Mouse (Mus musculus) stomach, embryonic 15.5 days (tissue): ENCODE data around the gene Rtl10. TPM values are rescaled to one million over a fixed set of nuclear protein-coding genes. Genes with fewer than 3 reads are reported as not detected.
A peak's percentile ranks its signal among the peaks of the same experiment; 100 is the strongest.

Experiments used
- ATAC-seq: fragments of 200-750 bp; cut with Nextera tagmentation; 2 replicates; pipeline ENCODE4 v1.8.0; 2017; ENCODE audit warnings: low read depth, moderate number of reproducible peaks, moderate TSS enrichment; ENCODE audit not compliant: insufficient read depth, low FRiP score
- H3K27ac ChIP-seq: fragments of 300-500 bp; sonication (generic); 2 replicates; pipeline ENCODE4 v1.5.1; 2015; ENCODE audit warnings: mild to moderate bottlenecking, inconsistent platforms
- H3K27me3 ChIP-seq: fragments of 300-500 bp; sonication (generic); replicated peaks from 2 replicates; pipeline ENCODE4 v1.6.1; 2015; ENCODE audit warnings: inconsistent platforms
- H3K36me3 ChIP-seq: fragments of 300-500 bp; sonication (generic); 2 replicates; pipeline ENCODE4 v1.6.1; 2015; ENCODE audit warnings: inconsistent platforms
- H3K4me1 ChIP-seq: fragments of 300-500 bp; sonication (generic); 2 replicates; pipeline ENCODE4 v1.6.1; 2015; ENCODE audit warnings: inconsistent platforms
- H3K4me2 ChIP-seq: fragments of 300-500 bp; sonication (generic); 2 replicates; pipeline ENCODE4 v1.6.1; 2015; ENCODE audit warnings: mild to moderate bottlenecking, inconsistent platforms
- H3K4me3 ChIP-seq: fragments of 300-500 bp; sonication (generic); replicated peaks from 2 replicates; pipeline ENCODE4 v1.5.1; 2015; ENCODE audit warnings: inconsistent platforms
- H3K9ac ChIP-seq: fragments of 300-500 bp; sonication (generic); 2 replicates; pipeline ENCODE4 v1.6.1; 2015; ENCODE audit warnings: inconsistent platforms
- H3K9me3 ChIP-seq: fragments of 300-500 bp; sonication (generic); 2 replicates; pipeline ENCODE4 v1.6.1; 2016; ENCODE audit warnings: inconsistent platforms
- WGBS: fragments of 180-500 bp; shearing (Covaris S2); methylation state at CpG from one replicate; pipeline ENCODE4 v1.1.7; 2015; 5-methylcytosine and 5-hydroxymethylcytosine counted together
- polyA plus RNA-seq: library from polyadenylated mRNA; unstranded; fragments of >200 nt; fragmentation: Nextera tagmentation; extraction: Ambion mirVana; gene quantifications from 2 replicates; pipeline ENCODE4 v1.2.1, GENCODE M21; 2015

The Rtl10 gene
- polyA plus RNA-seq, 1 experiment from 2014 or later, result 2.7 TPM

GRCm38 (mm10) chr16:18484794-18485435, 13.8 kb upstream of the Rtl10 start:
- Histone ChIP-seq H3K4me1 (no peaks in the 10 kb centered on the region), H3K9ac (no peak overlapping the region), H3K36me3 (no peaks in the 10 kb centered on the region), H3K4me2 (no peak overlapping the region), H3K9me3 (no peaks in the 10 kb centered on the region), H3K4me3 (no peak overlapping the region), H3K27ac (no peak overlapping the region), H3K27me3 (no peaks in the 10 kb centered on the region)
- 65% methylated on average over 5 of the region's 5 CpGs for WGBS
- no peak for ATAC-seq

DNA sequence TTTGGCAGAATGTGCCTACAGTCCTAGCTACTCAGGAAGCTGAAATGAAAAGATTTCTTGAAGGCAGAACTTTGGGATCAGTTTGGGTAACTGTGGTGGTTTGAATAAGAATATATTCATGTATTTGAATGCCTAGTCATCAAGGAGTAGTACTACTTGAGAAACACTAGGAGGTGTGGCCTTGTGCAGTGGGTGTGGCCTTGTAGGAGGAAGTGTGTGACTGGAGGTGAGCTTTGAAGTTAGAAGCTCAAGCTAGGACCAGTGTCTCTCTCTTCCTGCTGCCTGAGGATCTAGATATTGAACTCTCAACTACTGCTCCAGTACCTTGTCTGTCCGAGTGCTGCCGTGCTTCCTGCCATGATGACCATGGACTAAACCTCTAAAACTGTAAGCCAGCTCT, 12.6 kb upstream of the Rtl10 start:
- Histone ChIP-seq H3K4me2 (no peak overlapping the region), H3K9ac (no peak overlapping the region), H3K4me3 (no peak overlapping the region), H3K4me1 (no peaks in the 10 kb centered on the region), H3K36me3 (no peaks in the 10 kb centered on the region), H3K9me3 (no peaks in the 10 kb centered on the region), H3K27ac (no peak overlapping the region), H3K27me3 (no peaks in the 10 kb centered on the region)
- 92% methylated on average over 2 of the region's 2 CpGs for WGBS
- no peak for ATAC-seq

DNA sequence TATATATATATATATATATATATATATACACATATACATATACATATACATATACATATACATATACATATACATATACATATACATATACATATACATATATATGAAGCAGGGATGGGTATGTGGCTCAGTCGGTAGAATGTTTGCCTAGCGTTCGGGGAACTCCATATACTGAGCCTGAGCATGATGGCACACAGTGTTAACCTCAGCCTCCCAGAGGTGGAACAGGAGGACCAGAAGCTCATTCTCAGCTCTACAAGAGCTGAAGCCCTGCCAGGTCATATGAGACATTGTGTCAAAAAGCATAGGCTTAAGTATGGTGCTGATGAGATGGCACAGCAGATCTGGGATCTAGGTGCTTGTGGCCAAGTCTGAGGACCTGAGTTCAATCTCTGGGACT, 8.4 kb upstream of the Rtl10 start:
- no peak overlapping the region for H3K4me2 ChIP-seq
- no peaks in the 10 kb centered on the region for H3K9me3 ChIP-seq
- H3K4me3 ChIP-seq, result no peak overlapping the region
- no peak overlapping the region for H3K27ac ChIP-seq
- ATAC-seq, result no peak
- H3K27me3 ChIP-seq, result no peaks in the 10 kb centered on the region
- H3K9ac ChIP-seq, result no peak overlapping the region
- H3K4me1 ChIP-seq, result no peaks in the 10 kb centered on the region
- no peaks in the 10 kb centered on the region for H3K36me3 ChIP-seq
- WGBS, result 96% methylated on average over 3 of the region's 3 CpGs

DNA sequence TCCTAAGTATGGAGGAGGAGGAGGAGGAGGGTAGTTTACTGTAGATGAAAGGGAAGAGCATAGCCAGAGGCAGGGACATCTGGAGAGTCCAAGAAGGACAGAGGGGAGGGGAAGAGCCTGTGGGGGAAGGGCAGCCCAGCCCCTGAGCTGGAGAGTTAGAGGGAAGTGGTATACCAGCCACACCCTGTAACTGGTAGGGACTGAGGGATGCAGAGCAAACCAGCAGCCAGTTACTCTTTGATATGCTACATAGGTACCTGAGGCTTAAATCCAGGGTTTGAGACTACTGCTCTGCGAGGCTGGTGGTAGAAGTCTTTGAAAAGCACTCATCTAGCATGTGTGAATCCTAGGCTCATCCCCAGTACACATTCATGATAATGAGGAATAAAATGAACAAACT, 7.8 kb upstream of the Rtl10 start:
- Histone ChIP-seq H3K9ac (no peak overlapping the region), H3K4me3 (no peak overlapping the region), H3K4me1 (no peaks in the 10 kb centered on the region), H3K27ac (no peak overlapping the region), H3K4me2 (no peak overlapping the region), H3K27me3 (no peaks in the 10 kb centered on the region), H3K36me3 (no peaks in the 10 kb centered on the region), H3K9me3 (no peaks in the 10 kb centered on the region)
- WGBS, result 52% methylated on average over 1 of the region's 1 CpGs
- ATAC-seq, result no peak

- peaks cover 15% of the 10 kb centered on the region for H3K4me1 ChIP-seq
- H3K9ac ChIP-seq, result peak overlapping the region; percentile 36
- peak overlapping the region; percentile 77 for H3K4me2 ChIP-seq
- H3K27ac ChIP-seq, result peak overlapping the region; percentile 59
- ATAC-seq, result peak; percentile 25
- peaks cover 10% of the 10 kb centered on the region; the same call in 1 of the 2 replicates for H3K36me3 ChIP-seq
- WGBS, result 10% methylated on average over 6 of the region's 6 CpGs
- H3K9me3 ChIP-seq, result no peaks in the 10 kb centered on the region
- H3K4me3 ChIP-seq, result peak overlapping the region; percentile 83
- no peaks in the 10 kb centered on the region for H3K27me3 ChIP-seq
Measured at GRCm38 (mm10) chr16:18497865-18498515, 711 bp upstream of the Rtl10 start.

GRCm38 (mm10) chr16:18498996-18499395, 295 bp downstream of the Rtl10 start:
- peak overlapping the region; percentile 77 for H3K4me2 ChIP-seq
- under 1% methylated on average over 22 of the region's 24 CpGs for WGBS
- no peaks in the 10 kb centered on the region for H3K27me3 ChIP-seq
- peak overlapping the region; percentile 67 for H3K9ac ChIP-seq
- H3K4me3 ChIP-seq, result peak overlapping the region; percentile 83
- peaks cover 15% of the 10 kb centered on the region for H3K4me1 ChIP-seq
- peaks cover 10% of the 10 kb centered on the region; the same call in 1 of the 2 replicates for H3K36me3 ChIP-seq
- H3K27ac ChIP-seq, result peak overlapping the region; percentile 63; the same call in 1 of the 2 replicates
- H3K9me3 ChIP-seq, result no peaks in the 10 kb centered on the region
- ATAC-seq, result peak; percentile 53

DNA sequence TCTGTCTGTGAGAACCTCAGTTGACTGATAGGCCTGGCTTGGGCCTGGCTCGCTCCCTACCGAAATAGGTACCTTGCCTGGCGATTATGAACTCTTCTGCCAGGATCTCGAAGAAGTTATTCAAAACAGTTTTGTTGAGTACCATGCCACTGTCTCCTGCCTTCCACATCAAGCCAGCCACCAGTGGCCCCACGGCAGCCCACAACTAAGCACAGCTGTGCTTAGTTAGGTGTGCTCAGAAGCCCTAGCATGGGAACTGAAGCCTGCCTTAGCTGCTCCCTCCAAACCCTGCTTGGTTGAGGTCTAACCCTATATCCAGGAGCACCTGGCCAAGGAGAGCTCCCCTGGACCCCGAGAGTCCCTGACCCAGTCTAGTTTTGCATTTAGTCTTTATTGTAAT, 2.8 kb downstream of the Rtl10 start:
- Histone ChIP-seq H3K4me1 (peaks cover 15% of the 10 kb centered on the region), H3K9ac (no peak overlapping the region), H3K27me3 (no peaks in the 10 kb centered on the region), H3K4me3 (no peak overlapping the region), H3K36me3 (peaks cover 10% of the 10 kb centered on the region; the same call in 1 of the 2 replicates), H3K4me2 (no peak overlapping the region), H3K9me3 (no peaks in the 10 kb centered on the region), H3K27ac (no peak overlapping the region)
- 93% methylated on average over 6 of the region's 6 CpGs for WGBS
- no peak for ATAC-seq

DNA sequence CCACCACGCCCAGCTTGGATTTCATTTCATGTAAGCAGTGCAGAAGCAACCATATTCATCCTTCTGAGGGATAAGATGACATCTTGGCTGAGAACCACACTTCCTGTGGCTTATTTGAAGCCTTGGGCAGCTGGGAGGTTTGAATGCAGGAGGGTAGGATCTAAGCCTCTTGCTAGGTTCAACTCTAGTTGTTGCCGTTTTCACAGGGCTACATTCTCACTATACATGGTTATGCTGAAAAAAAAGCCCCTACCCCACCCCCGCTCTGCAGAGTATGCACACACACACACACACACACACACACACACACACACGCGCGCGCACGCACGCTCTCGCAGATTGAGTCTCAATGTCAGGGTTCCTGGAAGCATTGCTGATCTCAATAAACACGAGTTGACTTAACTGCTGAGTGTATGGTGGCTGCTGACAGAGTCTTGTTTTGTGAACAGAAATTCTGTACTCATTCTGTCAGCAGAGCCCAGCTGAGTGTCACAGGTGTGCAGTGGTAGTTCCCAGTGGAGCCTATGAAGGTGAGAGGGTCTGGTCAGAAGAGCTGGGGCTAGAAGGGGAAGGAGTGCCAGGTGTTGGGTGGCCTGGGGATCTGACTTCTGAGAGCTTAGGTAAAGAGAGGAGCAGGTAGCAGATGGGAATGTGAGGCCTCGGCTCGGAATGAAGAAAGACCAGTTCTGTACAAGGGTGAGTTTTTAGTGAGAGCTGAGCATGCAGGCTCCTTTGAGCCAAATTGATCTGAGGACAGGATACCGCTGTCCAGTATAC, 5.1 kb downstream of the Rtl10 start:
- peaks cover 11% of the 10 kb centered on the region for H3K4me1 ChIP-seq
- no peak overlapping the region for H3K4me3 ChIP-seq
- no peaks in the 10 kb centered on the region for H3K27me3 ChIP-seq
- H3K9me3 ChIP-seq, result no peaks in the 10 kb centered on the region
- no peak overlapping the region for H3K4me2 ChIP-seq
- no peak for ATAC-seq
- no peak overlapping the region for H3K27ac ChIP-seq
- WGBS, result 78% methylated on average over 14 of the region's 14 CpGs
- H3K36me3 ChIP-seq, result peaks cover 10% of the 10 kb centered on the region; the same call in 1 of the 2 replicates
- H3K9ac ChIP-seq, result no peak overlapping the region

GRCm38 (mm10) chr16:18506524-18507199, 8.0 kb downstream of the Rtl10 start:
- no peak overlapping the region for H3K27ac ChIP-seq
- no peaks in the 10 kb centered on the region for H3K9me3 ChIP-seq
- no peak overlapping the region for H3K9ac ChIP-seq
- H3K4me3 ChIP-seq, result no peak overlapping the region
- H3K36me3 ChIP-seq, result 0 out of 2 replicates have a peak, but pooled peaks cover 2% of the 10 kb centered on the region
- no peaks in the 10 kb centered on the region for H3K4me1 ChIP-seq
- H3K4me2 ChIP-seq, result no peak overlapping the region
- H3K27me3 ChIP-seq, result no peaks in the 10 kb centered on the region
- WGBS, result 89% methylated on average over 3 of the region's 3 CpGs
- ATAC-seq, result no peak

DNA sequence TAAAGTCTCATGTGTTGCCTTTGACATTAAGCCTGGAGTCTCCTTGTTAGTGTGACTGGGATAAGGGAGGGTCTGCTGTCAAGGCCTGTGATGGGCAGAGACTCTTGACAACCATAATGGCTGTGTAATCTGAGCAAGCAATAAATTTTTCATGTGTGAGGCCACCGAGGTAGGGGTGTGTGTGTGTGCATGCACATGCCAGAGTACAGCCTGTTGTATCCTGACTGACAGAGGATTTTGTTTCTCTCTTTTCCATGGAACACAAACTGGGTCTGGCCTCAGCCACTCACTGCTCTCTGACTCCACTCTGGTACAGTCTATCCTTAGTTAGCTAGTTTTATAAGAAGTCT, 8.5 kb downstream of the Rtl10 start:
- H3K4me2 ChIP-seq, result no peak overlapping the region
- no peak for ATAC-seq
- WGBS, result 32% methylated on average over 1 of the region's 1 CpGs
- H3K4me1 ChIP-seq, result no peaks in the 10 kb centered on the region
- H3K9ac ChIP-seq, result no peak overlapping the region
- no peak overlapping the region for H3K4me3 ChIP-seq
- no peak overlapping the region for H3K27ac ChIP-seq
- H3K27me3 ChIP-seq, result no peaks in the 10 kb centered on the region
- H3K9me3 ChIP-seq, result no peaks in the 10 kb centered on the region
- no peaks in the 10 kb centered on the region for H3K36me3 ChIP-seq

DNA sequence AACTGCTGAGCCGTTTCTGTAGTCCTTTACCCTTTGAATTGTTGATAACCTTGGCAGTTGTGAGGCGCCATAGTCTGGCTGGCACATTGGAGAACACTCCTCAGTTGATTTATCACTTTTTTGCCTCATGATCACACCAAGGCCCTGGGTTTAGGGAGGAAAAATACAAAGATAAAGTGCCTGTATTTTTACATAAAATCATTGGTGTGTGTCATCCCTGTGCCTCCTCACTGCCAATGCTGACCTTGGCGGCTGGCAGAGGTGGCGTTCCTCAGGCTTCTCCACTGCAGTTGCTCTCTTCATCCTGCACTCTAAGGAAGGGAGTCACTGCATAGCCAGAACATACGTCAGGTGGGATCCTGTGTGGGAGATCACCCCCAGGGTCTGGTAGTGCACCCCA, 13.0 kb downstream of the Rtl10 start:
- Histone ChIP-seq H3K4me1 (no peaks in the 10 kb centered on the region), H3K36me3 (no peaks in the 10 kb centered on the region), H3K4me3 (no peak overlapping the region), H3K4me2 (no peak overlapping the region), H3K27me3 (no peaks in the 10 kb centered on the region), H3K9ac (no peak overlapping the region), H3K27ac (no peak overlapping the region), H3K9me3 (no peaks in the 10 kb centered on the region)
- WGBS, result 80% methylated on average over 5 of the region's 5 CpGs
- ATAC-seq, result no peak

GRCm38 (mm10) chr16:18513508-18513907, 14.8 kb downstream of the Rtl10 start:
- Histone ChIP-seq H3K4me1 (no peaks in the 10 kb centered on the region), H3K27ac (no peak overlapping the region), H3K4me2 (no peak overlapping the region), H3K9me3 (no peaks in the 10 kb centered on the region), H3K9ac (no peak overlapping the region), H3K36me3 (no peaks in the 10 kb centered on the region), H3K4me3 (no peak overlapping the region), H3K27me3 (no peaks in the 10 kb centered on the region)
- ATAC-seq, result no peak
- 31% methylated on average over 6 of the region's 6 CpGs for WGBS
